Mouse (Mus musculus) gastrocnemius, postnatal 36 days (tissue): ENCODE measurements around the gene Snapc5. TPM values are rescaled to one million over a fixed set of nuclear protein-coding genes. Genes with fewer than 3 reads are reported as not detected.
"Not testable (repeated sequence)": the region's sequence is repeated elsewhere in the genome, so short reads cannot be mapped to it uniquely, and the experiment has no call there.

Experiments used
- DNase-seq, 2 experiments: peaks; one replicate each; pipeline ENCODE4 v3.0.0; 2022
- intact Hi-C: fragments of 180-260 bp; cut with DNase I; formaldehyde crosslinking; loops from one replicate; pipeline ENCODE4 v1.15.1; 2025
- total RNA-seq, 2 experiments: library from RNA; stranded (reverse); gene quantifications; 2 replicates each; pipeline ENCODE4 v1.2.3; 2021

Gene Snapc5
- total RNA-seq, 2 experiments from 2014 or later = 17.7 to 18.9 TPM

DNA sequence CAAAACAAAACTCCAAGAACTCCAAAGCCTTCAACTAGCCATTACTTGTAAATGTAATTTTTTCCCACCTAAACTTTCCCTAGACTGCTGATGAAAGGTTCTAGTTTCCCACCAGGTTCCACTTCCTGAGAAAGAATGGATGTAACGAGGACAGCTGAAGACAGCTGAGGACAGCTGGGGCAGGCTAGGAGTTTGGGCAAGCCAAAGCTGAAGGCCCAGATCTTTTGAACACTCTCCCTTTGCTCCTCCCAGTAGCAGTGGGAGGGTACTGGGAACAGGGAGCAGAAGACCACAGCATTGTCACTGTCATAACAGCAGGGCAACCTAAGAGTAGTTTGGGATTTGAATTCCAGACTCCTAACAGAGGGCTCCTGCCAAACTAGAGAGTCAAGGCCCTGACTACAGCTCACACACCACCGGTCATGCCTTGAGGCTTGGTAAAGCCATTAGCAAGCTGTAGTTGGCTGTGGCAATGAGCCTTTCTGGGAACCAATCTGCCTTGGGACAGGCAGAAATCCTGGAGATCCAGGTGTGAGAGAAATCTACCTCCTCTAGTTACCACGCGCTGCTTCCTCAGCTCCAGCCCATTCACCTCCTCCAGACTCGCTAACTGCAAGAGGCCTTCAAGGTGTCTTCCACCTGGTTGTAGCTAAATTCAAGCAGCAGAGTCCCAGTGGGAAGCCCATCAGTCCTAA, 19.1 kb downstream of the Snapc5 start:
- no peak for DNase-seq
- intact Hi-C loops = no loop called here

DNA sequence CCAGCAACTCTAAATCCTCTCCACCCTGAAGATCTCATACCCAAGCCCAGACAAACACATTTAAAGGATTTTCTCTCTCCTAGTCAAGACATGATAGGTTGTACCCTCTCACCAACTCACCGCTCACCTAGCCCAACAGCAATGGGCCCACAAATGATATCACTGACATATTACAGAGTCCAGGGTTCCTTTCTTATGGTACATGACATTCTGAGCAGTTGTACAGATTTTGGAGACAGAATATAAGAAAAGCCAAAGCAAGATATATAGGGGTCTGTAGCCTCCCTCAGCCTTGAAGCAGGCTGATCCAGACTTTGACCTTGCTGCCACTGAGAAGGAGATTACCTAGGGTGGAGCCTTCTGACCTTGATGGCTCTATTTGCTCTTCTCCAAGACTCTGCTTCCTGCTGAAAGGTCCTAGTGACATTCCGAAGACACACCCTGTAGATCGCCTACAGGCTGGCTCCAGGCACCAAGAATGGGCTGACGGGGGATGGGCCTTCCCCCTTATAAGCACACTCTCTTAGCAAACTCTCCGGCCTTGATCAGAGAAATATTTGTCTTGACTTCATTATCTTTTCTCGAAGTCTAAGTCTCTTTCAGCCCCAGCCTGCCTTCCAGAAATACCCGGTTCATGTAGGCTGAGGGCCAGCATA, 19.8 kb downstream of the Snapc5 start:
- intact Hi-C loops, DNase-seq: not testable (repeated sequence)

DNA sequence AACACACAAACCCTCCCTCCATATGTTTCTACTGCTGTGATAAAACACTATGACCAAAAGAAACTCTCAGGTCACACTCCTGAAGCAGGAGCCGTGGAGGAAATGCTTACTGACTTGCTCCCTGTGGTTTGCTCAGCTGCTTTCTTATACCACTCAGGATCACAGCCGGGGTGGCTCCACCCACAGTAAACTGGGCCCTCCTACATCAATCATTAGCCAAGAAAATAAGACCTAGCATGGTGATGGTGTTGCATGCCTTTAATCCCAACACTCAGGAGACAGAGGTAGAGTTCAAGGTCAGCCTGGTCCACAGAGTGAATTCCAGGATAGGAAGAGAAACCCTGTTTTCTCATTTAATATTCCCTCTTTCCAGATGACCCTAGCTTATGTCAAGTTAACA, 20.8 kb downstream of the Snapc5 start:
- no peak for DNase-seq
- intact Hi-C loops = no loop called here

DNA sequence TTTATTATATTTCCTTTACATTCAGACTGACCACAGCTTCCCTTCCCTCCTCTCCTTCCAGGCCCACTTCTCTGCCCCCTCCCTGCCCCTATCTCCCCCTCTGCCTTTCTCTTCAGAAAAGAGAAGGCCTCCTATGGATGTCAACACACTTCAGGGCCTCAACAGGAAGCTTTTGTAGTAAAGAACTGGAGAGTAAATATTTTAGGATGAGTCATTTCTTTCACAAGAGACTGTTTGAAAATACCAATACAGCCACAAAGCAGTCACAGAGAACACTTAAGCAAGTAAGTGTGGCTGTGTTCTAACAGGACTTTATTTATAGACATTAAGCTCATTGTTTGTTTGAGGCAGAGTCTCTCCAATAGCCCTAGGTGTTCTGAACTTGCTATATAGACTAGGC, 23.3 kb downstream of the Snapc5 start:
- no peak for DNase-seq
- intact Hi-C loops = no loop called here

DNA sequence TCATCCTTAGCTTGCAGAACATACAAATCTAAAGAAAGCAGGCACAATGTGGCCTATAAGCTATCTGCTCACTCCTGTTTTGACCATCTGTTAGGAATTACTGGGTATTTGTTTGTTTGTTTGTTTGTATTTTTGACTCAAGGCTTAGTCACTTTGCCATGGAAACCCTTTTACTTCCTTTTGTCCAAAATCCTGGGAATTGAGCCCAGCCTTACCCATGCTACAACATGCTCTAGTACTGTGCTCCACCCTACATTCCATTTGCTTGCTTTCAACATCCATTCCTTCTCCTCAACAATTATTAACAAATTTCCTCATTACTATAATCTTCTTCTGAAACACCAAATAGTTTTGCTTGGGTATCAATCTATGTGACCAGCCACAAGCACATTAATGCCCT, 23.8 kb downstream of the Snapc5 start:
- DNase-seq = no peak
- intact Hi-C loops = no loop called here

DNA sequence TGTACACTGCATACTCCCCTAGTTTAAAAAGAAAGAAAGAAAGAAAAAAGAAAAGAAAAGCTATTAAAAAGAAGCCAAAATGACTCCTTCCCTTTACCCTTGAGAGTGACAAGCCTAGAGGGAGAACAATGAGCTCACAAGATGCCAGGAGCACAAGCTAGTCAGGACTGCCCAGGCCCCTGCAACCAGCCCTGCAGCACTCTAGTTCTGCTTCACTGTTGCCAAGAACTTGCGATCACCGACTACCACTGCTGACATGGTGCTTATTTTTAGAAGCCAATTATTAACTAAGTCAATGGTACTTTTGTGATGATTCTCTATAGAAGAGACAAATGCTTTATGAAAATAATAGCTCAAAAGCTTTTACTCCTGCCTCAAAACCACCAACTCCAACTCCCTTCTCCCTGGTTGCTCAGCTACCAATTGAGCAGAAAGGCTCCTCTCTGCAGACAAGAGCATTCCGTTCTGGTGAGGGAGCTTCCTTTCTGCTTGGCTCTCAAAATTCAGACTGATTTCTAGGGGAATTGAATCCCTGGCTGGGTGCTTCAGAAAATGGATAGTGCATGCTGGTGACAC, 28.5 kb downstream of the Snapc5 start:
- DNase-seq = no peak
- intact Hi-C loops = no loop called here

DNA sequence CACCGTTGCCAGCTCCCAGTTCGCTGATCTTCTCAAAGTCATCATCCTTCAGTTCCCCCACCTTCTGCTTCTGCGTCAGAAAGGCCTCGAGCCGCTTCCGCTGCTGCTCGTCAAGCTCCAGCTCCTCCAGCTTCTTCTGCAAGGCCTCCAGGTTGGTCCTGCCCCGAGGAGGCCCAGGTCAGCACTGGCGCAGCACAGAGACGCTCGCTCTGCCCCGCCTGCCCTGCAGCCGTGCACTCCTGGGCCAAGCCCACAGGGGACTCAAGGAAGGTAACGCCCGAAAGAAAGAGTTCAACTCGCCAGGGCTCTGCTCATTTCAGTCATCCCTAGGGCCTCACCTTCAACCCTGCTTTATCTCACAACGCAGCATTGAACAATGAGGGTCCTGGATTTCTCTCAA, 35.4 kb downstream of the Snapc5 start:
- no peak for DNase-seq
- intact Hi-C loops = no loop called here

DNA sequence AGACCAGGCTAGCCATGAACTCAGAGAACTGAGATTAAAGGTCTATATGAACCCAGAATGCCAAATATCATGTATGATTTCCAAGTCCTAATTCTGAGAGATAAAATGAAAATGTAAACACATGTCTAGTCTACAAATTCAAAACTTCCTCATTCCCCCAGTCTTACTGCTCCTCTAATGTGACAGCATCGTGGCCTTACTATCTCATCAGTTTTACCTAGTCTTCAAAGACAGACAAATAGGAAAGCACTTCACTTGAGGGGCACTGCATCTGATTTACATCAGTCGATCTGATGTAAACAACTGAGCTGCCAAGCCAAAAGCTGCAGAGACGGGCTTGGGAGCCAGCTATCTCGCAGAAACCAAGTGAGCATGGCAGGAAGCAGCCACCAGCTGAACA, 37.0 kb downstream of the Snapc5 start:
- intact Hi-C loops = no loop called here

DNA sequence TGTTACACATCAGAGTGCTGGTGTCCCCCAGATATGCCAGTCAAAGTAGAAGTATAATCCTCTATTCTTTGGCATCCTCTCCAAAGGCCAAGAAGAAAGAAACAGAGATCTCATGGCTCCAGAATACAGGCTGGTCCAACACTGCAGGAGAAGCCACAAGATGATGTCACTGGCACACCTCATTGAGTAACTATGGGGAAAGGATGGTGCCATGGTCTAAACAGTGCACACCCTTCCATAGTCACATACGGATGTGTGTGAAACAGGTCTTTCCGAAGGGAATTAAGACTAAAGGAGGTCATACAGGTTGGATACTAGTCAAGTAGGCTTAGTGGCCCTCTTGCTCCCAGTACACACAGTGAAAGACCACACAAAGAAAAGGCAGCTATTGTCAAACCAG, 37.6 kb downstream of the Snapc5 start:
- intact Hi-C loops = no loop called here
- DNase-seq = no peak

More for the DNA sequence above, 37.0 kb downstream of the Snapc5 start:
- no peak for DNase-seq

DNA sequence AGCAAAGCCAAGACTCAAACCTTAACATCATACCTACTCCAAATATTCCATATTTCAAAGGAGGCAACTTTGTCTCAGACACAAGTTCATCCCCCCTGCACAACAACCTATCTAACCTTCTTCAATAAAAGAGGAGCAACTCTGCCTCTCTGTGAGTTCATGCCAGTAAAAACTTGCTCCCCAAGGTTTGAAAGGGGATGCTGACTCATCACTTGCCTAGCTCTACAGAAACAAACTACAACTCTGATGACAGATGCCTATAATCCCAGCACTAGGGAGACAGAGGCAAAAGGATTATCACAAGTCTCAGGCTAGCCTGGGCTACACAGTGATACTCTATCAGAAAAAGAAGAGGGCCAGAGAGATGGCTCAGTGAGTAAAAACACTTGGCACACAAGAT, 38.8 kb downstream of the Snapc5 start:
- DNase-seq = no peak
- intact Hi-C loops = no loop called here

DNA sequence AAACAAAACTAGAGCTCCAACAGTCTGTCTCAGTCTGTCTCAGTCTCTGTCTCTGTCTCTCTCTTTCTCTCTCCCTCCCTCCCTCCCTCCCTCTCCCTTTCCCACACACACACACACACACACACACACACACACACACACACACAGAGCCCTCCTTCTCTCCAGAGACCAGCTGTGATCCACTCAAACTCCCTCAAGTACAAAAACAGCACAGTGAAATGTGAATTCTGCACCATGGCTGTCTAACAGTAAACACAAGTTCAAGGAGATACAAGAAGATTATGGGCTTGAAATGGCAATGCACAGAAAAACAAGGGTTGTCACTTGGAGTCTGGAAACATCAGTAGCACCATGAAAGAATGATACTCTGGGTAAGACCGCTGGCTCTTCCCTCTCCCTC, 40.2 kb downstream of the Snapc5 start:
- intact Hi-C loops = no loop called here
- no peak for DNase-seq

DNA sequence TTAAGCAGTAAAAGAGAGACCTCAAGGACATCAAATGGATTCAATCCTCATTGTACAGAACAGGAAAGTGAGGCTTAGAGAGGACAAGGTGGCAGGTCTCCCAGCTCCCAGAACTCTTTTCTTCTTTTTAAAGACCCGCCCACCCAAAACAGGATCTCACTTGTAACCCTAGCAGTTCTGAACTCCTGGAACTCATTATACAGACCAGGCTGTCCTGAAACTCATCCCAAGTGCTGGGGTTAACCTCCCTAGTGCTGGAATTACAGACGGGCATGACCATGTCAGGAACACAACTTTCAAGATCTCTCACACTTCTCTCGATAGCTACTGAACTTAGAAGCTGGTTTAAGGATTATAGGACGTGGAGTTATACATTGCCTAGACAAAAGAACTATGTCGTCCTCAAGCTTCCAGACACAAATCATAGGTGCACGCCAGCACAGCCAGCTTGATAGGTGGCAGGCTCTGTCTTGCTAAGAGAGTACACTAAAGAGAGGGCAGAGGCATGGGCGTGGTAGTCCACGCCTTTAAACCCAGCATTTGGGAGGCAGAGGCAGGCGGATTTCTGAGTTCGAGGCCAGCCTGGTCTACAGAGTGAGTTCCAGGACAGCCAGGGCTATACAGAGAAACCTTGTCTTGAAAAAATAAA, 40.8 kb downstream of the Snapc5 start:
- intact Hi-C loops = no loop called here
- DNase-seq = no peak

DNA sequence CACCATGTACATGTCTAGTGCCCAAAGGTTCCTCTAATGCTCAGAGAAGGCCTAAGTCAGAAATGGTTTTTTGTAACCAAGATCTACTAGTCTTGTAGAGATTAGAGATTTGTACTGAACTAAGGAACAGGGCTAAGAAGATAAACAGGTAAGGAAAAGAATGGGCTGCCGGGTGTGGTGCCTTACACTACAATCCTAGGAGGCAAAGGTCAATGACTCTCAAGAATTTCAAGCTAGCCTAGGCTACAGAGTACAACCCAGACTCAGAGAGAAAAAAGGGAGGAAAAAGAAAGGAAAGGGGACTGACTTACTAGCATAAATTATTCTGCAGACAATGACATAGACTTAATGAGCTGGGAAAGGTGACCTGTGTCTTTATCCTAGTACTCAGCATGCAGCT, 41.5 kb downstream of the Snapc5 start:
- intact Hi-C loops = no loop called here
- DNase-seq = no peak

DNA sequence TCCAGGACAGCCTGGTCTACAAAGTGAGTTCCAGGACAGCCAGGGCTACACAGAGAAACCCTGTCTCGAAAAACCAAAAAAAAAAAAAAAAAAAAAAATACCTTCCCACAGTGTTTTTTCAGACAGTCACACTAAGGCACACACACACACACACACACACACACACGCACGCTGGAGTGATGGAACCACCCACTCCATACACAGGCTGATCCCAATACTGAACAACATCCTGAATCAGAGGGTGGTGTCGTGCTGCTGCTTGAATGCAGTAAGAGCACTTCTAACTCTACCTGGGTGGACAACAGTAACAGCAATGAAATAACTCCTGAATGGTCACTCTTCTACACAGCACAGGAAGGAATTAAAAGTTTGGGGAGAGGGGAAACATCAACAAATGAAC, 42.4 kb downstream of the Snapc5 start:
- DNase-seq = no peak
- intact Hi-C loops = no loop called here

DNA sequence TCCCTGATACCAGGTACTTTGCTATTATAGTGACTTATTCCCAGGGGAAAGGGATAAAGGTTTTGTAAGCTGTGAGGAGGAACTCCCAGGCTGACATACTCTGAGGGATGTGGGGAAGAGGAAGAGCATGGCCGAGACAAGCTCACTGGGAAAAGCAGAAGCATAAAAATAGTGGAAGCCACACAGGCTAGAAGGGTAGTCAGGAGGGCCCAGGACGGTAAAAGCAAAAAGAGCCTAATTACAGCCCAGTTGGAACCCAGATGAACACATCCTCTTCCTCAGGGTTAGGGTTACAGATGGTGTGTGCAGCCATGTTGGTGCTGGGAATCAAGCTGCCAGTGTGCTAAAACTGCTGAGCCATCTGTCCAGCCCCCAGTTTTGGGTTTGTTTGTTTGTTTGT, 43.0 kb downstream of the Snapc5 start:
- DNase-seq = no peak
- intact Hi-C loops = no loop called here

DNA sequence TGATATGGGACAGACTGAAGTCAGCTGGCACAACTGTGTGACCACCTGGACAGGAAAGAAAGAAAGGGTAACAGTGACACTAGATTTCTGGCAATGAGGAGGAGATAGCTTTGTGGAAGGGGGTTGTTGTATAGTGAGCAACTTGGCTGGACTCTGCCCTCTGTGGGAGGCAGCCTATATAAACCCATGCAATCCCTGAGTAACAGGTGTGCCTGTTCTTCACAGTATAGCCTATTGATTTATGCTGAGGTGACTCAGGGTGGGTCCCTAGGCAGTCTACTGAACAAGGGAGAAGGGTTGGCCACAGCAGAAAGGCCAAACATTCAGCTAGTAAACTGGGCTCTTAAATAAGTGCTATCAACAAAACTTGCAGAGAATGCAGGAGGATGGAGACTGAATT, 46.7 kb downstream of the Snapc5 start:
- intact Hi-C loops = no loop called here
- DNase-seq = no peak

DNA sequence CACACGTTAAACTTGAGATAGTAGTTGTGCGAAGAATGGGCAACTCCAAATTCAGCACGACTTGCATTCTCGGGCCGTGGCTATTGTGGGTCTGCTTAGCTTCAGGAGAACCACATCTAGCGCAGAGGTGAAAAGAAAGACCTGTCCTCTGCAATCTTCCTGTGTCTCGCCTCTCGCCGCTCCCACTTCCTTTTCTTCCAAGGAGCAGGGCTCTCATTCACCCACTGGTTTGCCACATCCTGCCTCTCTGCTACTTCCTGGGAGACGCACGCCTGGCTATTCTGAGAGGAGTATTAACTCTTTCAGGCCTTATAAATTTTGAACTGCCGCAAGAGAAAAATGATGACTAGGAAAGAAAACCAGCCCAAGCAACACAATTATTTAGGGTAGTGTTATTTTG, 48.7 kb downstream of the Snapc5 start:
- intact Hi-C loops = no loop called here
- DNase-seq = no peak

DNA sequence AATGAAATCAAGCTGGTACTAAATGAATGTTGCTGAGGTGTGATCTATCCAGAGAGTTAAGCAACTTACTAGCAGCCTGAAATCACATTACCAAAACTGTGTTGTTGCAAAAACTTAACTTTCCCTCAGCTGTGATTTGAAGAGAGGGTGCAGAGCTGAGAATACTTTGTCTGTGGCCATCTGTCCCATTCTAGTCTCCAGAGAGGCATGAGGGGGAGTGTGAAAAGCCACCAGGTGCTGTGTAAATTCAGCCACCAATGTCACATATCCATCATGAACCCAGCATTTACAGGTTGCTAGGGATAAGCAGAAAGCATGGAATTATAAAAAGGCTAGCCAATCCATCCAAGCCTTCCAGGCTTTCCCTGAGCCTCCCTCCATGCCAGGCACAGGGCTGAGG, 49.9 kb downstream of the Snapc5 start:
- DNase-seq = no peak
- intact Hi-C loops = no loop called here

DNA sequence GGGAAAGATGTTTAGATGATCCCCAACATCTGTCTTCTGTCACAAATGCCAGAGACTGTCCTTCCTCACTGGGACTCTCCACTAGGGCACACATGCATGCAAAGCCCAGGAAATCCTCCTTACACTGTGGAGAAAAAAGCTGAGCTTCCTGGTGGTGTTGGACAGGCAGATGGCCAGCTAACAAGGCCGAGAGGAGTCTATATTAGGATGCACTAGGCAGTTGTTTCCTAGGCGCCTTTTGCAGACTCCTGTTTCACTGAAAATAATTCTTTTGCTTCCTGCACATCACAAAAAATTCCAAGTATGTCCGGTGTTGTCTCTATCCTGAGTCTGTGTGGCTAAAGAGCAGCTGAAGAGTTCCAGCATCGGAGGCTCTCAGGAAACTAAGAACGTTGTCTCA, 52.1 kb downstream of the Snapc5 start:
- DNase-seq = no peak
- intact Hi-C loops = no loop called here

DNA sequence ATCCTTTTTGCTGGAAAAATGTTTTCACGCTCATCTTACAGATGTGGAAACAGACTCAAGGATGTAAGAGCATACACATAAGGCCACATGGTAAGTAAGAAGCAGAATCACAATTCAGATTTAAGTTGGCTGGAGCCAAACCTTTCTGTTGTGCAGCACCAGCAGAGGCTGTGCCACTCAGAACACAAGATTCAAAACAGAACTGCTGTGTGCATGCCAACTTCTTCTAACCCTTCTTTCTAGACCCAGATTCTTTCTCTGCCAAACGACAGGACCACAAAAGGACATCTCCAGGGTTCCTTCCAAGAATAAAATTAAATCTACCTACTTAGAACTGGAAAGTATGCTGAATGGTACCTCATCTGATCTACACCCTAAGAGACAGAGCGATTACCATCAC, 52.6 kb downstream of the Snapc5 start:
- DNase-seq = no peak
- intact Hi-C loops = no loop called here

DNA sequence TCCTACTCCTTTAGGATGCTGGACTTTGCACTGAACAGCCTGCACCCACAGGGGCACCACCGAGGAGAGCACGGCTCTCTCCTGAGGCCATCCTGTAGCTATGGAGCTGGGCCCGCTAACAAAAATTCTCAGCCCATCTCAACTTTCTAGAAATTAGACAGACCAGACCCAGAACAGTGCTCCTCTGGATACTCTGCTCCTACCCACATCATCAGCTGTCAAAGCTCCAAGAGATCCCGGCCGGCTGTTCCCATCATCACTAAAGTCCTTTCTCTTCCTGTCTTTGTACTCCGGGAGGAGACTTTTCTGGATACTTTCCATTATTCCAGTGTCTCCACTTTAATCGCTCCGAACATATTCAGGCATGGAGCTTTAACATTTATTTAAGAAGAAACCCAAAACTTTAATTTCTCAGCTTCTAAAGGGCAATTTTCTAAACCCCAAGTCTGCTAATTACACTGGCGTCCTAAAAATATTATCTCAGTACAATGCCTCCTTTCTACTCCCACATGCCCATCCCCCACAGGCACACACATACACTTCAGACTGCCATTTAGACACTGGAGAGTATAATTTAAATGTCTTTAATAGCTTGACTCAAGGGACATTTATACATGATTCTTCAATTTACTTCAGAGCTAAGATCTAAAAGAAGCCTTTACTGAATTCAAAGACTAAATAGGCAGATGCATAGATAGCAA, 53.3 kb downstream of the Snapc5 start:
- DNase-seq = peak in 1 of 2 experiments; percentile 13
- intact Hi-C loops = no loop called here
